Mouse (Mus musculus) CD4-positive, CD25-positive, alpha-beta regulatory T cell, adult 2 months (primary cell): Measurements from ENCODE around the gene Miga2.
"Not testable (repeated sequence)": the region's sequence is repeated elsewhere in the genome, so short reads cannot be mapped to it uniquely, and the experiment has no call there.

Experiments used
- DNase-seq: peaks from one replicate; pipeline ENCODE4 v3.0.0-alpha.2; 2012; ENCODE audit warnings: low read depth, low spot score

The Miga2 gene

DNA sequence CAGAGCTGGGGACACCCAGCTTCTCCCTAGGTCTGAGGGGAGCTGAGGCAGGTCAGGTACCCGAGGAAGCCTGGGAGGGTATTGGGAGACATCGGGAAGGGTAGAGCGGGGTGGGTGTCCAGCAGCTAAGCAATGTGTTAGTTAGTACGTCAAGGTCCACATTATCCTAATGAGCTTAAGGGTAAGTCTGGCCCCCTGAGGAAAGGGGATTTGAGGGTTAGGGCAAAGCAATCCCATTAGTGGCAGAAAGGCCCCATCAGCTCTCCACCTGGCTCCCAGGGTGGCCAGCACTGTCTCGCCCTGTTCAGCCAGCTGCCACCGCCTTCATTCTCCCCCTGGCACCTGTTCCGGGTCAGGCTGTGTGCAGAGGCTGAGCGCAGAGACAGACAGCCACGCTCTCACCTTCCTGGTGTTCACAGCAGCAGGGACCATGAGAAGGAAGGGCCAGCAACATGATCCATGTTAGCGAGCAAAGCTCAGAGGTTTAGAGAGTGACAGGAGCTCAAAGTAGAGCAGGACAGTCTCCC lies 34.0 kb downstream of the Miga2 start:
- no peak for DNase-seq

DNA sequence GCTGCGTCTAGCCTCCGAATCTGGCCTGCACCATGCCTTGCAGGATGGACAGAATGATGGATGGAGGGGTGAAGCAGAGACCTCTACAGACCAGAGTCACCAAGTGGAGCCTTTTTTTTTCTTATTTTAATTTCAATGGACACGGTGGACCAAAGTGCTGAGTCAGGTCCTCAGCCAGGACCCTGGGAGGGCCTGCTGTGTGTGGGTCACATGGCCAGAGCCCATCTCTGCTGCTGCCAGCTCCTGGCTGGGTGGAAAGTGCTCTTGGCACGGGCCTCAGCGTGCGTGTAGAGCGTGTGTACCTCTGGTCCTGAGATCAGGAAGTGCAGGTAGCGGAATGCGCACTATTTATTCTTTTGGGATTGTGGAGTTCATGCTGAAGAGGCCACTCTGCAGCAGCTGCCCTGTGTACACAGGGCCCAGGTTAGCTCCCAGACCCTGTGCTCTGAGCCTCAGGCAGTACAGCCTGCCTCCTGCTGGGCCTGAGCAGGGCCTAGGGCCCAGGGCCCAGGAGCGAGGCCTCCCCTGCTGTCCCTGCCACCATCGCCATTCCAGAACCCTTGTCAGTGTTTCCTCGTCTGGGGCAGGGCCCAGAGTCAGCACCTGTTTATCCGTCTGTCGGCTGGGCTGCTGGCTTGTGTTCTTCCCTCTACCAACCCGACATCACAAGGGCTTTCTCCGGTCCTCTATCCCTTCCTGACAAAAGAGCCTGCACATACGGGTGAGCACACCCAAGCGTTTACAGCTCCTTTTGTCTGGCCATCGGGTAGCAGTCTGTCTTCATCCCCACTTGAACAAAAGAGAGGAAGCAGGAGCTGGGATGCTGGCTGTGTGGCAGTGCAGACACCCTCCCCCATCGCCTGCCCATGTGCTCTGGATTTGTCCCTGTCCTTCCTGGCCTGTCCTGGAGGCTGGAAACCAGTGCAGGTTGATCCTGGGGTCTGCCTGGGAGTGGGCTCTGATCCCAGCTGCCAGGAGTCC lies 35.4 kb downstream of the Miga2 start:
- DNase-seq, result no peak

DNA sequence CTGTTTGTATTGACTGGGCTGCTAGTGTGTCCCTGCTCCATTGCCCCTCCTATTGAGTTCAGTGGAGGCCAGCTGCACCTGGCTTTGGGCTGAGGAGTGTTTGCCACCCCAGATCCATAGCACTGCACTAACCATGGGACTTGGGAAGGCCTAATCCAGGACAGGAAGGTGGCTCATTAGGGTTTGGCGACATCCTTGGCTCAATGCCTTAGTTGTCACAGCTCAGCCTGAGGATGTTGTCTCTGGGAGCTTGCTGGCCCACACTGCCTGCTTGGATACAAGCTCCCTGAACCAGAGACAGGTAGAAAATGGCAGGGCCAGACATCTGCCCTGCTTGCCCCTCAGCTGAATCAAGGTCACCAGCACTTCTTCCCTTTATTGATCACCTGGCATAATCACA lies 37.5 kb downstream of the Miga2 start:
- no peak for DNase-seq

DNA sequence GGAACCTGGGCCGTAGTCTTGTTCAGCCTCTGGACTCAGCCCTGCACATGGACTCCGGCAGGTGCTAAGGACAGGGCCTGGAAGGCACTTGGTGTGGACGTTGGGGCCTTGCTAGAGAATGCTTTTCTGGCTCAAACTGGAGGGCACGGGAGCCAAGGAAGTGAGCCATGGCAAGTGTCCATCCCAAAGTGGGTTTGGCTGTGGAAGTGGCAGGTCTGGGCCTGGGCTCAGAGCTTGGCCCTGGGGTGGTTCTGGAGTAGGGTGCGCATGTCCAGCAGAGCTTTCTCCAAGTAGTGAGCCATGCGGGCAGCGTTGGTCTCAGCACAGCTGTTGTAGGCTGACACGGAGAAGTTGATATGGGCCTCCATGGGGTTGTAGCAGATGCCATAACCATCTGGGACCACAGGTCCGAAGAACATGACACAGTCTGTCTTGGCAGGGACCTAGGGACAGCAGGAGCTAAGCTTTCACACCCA lies 38.4 kb downstream of the Miga2 start:
- DNase-seq, result no peak

DNA sequence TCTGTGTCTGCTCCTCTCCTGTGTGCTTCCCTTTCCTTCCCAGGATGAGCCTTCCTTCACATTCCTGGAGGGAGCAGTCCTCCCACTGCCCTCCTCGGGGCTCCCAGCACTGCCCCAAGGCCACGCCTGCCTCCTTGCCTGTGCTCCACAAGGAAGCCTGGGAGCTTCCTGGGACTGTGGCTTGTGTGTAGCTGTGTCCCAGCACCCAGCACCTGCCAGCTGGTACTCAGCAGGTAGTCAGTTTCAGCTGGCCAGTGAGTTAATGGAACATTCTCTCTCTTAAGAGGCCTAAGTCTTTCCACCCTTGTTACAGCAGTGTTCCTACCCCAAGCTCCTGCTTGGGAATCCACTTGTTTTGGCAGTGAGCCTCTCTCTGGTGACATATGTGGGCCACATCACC lies 38.8 kb downstream of the Miga2 start:
- no peak for DNase-seq

DNA sequence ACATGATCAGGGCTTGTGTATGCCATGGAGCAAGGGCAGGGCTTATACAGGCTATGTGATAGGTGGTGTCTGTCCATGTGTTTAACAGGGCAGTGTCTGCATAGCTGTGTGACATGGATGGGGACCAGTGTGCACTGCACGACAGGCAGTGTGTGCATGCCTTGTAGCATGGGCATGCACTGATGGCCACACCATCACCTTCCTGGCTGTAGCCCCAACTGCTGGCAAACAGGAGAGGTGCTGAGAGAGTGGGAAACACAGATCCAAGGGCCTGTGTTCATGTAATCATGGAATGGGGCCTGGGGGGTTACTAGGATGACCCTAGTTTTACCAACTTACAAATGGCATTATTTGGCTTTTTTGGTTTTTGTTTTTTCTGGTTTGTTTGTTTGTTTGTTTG lies 39.8 kb downstream of the Miga2 start:
- no peak for DNase-seq

DNA sequence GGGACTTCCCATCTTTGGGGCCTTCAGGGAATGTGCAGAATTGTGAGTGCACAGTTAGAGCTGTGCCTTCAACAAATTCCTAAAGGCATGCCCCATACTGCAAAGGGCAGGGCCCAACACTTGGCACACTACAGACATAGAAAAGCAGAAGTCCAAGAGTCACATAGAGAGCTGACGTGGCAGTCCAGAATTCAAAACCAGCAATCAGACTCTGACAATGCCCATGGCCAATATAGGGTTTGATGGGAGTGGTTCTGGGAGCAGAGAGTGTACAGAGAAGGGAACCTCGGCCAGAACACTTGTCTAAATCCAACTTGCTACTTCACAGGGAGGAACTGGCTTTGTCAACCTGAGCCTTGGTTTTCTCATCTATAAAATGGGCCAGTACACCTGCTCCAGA lies 43.2 kb downstream of the Miga2 start:
- DNase-seq, result no peak

DNA sequence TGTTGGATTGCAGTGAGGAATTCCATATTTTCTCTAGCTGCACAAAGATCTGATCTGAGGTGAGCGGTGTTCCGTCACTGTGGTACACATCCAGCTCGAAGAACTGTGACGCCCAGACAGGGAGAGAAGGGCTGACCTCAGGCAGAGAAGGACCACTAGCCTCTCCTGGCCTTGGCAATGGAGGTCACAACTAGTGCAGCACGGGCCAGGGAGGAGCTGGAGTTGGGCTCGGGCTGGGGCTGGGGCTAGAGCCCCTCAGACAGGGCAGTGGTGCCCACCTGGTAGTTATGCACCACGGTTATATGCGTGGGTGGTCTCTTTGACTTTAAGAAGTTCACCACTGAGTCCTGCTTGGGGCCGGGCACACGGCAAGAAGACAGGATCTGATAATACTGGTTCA lies 43.7 kb downstream of the Miga2 start:
- DNase-seq, result no peak

DNA sequence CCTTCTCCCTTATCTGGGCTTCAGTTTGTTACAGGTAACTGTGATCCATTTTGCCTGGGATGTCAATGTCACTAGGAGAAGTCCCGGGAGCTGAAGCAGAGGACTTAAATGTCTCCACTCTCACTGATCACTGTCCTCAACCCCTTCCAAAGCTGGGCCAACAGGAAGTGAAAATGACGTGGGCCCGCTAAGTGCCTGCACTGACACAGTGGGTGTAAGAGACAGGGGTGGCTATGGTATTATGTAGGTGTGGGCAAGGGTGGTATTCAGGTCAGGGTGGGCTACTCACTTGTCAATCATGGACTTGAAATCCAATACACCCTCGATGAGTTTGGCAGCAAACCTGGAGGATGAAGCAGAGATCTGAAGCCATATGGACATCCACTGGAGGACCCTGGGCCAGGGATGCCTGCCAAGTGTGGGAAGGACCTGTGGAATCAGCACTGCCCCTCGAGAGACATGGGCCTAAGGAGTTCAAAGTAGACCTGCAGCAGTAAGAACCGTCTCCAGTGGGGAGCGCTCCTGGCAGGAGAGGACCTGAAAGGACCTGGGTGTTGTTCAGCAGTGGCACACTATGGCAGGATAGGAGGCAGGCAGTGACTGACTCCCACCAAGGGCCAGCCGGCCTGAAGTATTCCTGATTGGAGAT lies 44.5 kb downstream of the Miga2 start:
- no peak for DNase-seq

DNA sequence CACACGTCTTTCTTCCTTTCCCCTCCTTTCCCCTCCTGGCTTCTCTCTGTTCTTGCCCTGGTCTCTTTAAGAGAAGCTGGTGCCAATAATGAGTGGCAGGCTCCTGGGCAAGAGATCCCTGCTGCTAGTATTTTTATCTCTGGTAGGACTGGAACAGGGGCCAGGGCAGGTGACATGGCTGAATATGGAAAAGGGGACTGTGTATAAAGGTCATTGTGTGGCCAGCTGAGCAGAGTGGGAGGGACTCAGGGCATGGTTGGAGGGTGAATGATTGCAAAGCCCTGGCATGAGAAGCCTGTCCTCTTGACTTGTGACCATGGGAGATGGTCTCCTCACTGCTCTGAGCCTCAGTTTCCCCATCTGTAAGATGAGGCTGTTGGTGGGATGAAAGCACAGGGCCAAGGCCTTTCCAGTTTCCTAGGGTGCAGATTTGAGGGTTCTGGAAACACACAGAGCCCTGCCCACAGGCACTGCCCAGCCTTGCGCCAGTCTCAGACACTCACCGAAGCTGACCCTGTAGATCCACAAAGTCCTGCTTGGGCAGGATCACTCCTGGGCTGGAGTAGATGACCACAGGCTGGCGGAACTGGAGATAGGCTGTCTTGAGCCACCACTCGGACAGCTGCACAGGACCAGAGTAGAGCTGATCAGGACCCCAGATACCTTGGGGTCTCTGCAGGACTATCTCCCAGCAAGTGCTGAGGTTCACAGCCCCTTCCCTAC lies 45.6 kb downstream of the Miga2 start:
- DNase-seq, result no peak

DNA sequence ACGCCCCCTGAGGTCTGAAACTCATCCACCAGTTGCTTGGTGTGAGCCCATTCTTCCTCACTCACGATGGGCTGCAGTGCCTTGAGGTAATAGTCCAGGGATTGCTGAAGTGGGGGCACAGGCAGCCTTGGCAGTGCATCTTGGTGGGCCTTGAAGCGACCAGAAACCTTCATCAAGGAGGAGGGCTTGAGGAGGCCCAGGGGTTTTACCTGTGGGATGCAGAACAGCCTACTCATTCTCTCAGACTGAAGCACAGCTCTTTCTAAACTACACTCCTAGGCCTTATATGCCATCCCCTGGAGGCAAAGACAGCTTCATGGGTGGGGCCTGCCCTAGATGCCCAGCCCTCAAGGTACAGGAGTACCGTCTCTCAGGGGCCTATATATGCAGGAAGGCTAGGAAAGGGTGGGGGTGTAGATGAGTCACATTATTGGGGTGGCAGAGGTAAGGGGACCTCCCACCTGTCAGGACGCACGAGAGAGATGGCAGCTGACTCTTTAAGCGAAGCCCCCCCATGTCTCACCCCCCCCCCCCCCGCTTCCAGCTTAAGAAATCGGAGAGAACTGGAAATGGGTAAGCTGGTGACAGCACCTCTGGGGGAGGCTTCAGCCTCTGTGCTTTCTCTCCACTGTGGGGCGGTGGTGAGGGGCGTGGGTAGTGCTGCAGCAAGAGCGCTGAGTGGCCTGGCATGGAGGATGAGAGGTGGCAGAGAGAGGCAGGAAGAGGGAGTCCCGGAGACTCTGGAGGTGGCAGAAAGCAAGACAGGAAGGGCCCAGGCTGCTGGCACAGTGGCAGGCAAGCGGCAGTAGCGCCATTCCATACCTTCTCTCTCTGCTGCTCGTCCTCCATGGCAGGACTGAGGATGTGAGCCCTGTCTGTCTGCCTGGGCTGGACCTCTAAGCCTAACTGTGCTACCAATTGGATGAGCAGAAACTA lies 49.3 kb downstream of the Miga2 start:
- no peak for DNase-seq

DNA sequence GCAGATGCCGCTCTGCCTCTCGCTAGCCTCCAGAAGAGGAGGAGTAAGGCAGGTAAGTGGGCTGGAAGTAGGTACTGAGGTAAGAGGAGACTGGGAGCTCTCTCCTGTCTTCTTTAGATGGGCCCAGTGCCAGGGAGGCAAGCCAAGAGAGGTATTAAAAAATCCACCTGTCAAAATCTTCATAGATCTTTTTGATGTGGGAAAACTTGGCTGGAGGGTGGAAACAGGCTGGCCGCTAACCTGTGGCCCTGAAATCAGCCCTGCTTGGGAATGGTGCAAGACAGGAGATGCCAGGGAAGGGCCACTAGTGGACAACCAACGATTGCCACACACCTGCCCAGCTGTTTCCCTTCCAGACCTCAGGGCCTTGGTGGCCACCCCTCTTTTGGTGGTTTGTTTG lies 50.1 kb downstream of the Miga2 start:
- no peak for DNase-seq

DNA sequence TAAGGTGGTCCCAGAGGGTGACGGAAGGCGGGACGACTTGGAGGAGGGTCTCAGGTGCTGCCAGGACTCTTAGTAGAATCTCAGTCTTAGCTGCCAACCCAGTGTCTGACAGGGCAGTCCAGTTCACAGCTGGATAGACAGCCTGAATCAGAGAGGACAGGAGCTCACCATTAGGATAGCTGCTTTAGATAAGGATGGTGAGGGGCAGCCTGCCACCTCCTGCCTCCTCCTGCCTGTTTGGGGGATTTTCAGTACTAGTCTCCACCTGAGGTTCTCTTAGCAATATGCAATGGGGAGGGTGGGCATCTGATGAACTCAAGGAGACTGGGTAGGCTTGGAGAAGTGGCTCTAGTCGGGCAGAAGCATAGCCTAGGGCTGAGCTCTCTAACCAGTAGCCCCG lies 50.6 kb downstream of the Miga2 start:
- no peak for DNase-seq

DNA sequence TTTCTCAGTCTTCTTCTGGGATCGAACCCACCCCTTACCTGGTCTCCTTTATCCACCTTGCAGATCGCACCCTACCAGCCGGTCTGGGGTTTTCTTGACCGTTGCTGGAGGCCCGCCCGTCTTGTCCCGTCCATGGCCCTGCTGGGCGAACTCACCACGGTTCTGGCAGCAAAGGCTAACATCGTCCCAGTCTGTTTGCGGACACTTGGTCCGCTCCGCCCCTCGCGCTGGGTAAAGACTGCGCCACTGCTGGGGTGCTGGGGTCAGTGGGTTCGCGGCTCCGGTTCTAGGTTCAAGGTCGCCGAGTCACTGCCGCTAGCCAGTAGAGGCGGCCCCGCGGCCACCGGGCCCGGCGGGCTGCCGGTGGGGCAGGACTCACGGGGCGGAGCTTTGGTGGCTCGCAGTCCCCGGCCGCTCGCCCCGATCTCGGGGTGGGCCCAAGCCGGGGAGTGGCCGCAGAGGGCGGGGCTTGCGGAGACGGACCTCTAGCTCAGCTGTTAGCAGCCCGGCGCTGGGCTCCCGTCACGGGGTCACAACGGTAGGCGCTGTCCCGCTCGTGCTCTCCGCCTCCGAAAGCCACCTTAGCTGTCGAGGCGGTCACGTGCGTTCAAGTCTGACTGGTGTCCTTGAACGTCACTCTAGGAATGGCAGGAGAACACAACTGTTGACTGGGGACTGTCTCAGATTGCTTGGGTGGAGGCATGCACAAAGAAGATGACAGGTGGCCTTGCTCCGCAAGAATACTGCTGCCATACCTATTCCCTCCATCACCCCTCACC lies 51.3 kb downstream of the Miga2 start, which contains the start of gene Crat:
Gene Crat (minus strand): TSS at position 657 of the 779 bp plus-strand sequence.
- DNase-seq, result peak; percentile 87

DNA sequence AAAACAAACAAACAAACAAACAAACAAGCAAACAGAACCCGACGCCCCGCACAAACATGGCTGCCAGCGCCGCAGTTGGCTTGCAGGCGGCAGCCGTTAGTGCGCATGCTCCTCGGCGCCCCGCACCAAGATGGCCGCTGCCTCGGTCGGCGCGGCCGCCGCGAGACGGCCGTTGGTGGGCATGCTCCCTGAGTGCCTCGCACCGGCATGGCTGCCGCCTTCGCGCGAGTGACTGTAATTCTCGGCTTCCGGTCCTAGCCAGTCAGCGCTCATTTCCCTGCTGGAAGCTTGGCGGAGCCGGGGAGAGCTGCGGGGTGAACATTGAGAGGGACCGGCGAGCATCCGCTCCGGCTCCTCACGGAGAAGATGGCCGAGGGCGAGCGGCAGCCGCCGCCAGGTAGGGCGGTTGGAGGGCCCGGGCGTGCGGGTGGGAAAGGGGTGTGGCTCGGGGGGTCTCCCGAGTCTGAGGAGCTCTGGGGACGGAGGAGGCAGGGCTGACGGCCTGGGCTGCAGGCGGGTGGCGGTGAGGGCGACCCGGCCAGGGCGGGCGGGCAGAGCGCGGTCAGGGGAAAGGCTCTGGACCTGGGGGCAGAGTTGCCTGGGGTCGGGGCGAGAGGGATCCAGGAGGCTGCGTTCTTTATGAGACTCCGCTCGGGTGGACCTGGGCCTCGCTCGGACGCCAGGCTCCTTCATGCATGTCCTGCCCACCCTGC lies 52.1 kb downstream of the Miga2 start, which contains the start of gene Ptpa:
Gene Ptpa (plus strand): TSS at position 104 of the 713 bp plus-strand sequence.
- DNase-seq, result peak; percentile 98

DNA sequence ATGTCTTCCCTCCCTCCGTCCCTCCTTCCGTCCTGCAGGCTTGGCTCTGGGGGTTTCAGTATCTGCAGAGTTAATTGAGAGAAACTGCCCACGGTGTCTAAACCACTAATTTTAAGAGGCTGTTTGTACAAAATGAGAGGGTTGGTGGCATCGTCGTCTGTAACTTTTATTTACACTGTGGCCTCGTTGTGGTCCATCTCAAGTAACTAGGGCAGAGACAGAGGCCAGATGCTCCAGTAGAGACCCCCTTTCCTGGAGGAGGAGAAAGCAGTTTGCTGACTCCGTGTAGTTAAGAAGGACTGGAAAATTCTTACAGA lies 52.6 kb downstream of the Miga2 start:
- DNase-seq, result no peak

DNA sequence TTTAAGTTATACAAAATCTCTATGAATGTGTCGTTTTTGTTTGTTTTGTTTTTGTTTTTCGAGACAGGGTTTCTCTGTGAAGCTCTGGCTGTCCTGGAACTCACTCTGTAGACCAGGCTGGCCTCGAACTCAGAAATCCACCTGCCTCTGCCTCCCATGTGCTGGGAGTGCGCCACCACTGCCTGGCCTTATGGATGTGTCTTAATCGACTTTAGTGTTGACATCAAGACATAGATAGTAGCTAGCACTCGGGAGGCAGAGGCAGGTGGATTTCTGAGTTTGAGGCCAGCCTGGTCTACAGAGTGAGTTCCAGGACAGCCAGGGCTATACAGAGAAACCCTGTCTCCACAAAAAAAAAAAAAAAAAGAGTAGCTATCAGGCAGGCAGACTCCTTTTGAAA lies 53.1 kb downstream of the Miga2 start:
- DNase-seq, result not testable (repeated sequence)

DNA sequence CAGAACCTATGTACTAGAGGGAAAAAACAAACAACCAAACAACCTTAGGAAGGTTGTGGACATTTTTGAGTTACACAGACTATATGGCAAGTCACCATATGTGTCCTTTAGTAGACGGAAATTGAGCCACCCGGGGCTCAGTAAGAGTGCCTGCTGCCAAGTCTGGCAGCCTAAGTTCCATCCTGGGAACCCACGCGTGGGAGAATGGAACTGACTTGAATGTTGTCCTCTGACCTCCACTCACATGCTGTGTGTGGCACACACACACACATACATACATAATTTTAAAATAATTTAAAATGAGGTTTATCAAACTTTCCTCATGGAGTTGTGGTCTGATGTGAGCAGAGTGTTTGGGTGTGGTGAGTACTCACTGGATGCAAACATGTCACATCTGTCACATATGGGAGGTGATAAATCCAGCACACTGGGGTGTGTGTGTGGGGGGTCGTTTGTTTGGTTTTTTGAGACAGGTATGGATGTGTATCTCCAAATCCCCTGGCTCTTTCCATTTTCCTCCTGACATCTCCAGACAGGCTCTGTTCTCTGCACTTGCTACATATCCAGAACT lies 53.6 kb downstream of the Miga2 start:
- DNase-seq, result no peak

DNA sequence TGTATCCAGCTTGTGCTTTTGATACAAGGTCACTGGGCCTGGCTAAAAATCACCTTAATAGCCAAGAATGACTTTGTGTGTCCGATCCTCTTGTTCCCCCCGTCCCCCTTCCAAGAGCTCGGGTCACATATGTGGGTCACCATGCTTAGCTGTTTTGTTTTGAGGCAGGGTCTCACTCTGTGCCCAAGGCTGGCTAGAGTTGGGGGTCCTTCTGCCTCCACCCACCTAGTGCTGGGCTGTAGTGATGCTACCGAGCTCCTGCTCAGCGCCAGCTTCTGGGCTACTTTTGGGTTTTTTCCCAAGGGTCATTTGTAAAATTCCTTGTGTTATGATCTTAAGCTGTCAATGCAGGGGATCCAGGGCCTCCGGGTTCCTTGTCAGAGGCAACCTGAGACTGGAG lies 54.2 kb downstream of the Miga2 start:
- DNase-seq, result no peak
